Mouse (Mus musculus): ENCODE measurements around the gene Olfr854.

DNA sequence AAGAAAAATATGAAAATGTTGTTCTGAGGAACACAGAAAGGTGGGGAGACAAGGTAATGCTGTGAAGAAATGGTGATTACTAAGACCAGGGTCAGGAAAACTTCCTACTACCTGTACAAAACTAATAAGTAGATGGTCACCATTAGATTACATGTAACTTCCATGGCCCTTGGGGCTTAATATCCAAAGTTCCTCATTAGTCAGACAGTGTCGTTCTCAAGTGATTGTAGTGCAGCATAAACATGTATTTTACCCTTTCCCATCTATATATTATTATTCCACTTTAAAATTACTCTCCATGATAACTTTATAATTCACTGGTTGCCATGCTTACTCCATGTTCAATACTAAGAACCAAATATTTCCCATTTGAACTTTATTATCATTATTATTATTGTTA lies 26.2 kb downstream of the Olfr854 start, which contains the start of gene Olfr853:
- TF ChIP-seq EP300 (IDR thresholded peaks at IDR 0.05; ENCODE audit: low read depth) (no peak), CTCF (IDR thresholded peaks at IDR 0.05; ENCODE audit: low read depth) (no peak)
